Mouse (Mus musculus): ENCODE measurements around the gene Slco1a4.
"Not testable (repeated sequence)": the region's sequence is repeated elsewhere in the genome, so short reads cannot be mapped to it uniquely, and the experiment has no call there.

The Slco1a4 gene

DNA sequence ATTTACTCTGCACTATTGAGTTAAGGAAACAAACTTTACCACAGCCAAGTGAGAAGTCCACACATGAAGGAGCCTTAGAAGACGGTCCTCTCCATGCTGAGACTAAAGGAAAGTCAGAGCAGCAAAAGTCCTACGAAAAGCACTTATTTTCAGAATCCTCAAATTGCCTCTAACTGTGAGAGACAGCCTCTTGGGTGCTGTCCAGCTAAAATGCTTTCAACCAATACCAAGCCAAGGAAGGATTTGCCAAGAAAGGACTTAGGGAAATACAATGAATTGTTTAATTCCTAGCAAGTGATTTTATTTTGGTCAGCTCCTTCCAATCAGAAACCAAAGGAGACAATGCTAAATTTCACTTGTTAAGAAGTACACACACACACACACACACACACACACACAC, at the start of gene Slco1a4:
TSS of gene Slco1a4 (minus strand) at position 115 of the 400 bp plus-strand sequence.
- DNase-seq (ENCODE audit: low read depth, low spot score) = no peak

DNA sequence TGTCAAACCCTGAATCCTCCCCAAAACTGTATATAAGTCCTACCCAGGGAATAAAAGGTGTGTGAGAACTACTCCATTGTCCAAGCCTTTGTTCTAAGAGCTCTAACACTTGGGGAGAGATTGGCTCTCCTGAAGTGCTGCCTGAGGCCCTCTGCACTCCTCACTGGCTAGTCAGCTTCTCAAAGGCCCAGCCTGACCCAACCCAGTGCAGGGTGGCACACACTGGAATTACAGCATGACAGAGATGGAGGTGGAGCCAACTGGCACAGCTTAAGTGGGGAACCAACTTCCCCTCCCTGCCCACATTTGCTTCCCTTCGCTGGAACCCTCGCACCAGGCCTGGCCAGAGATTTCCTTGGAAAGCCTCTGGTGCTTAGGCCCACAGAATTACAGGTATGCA, 42.2 kb upstream of the Slco1a4 start:
- DNase-seq (ENCODE audit: low read depth, low spot score) = no peak

DNA sequence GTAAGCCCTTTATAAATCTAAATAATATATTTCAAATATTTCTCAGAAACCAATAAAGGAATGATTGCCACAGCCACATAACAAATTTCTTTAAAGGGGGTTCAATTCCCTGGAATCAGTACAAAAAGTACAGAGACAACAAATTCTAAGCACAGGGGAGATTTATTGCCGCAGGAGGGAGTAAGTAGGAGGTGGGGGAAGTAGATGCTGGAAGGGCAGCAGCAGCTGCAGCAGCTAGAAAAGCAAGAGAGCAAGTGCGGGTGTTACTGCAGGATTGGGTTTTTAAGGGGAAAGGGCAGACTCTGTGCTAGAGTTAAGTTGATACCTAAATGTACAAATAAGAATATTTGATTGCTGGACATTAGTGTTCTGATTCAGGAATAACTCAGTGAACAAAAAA, 33.7 kb upstream of the Slco1a4 start:
- DNase-seq (ENCODE audit: low read depth, low spot score) = no peak

DNA sequence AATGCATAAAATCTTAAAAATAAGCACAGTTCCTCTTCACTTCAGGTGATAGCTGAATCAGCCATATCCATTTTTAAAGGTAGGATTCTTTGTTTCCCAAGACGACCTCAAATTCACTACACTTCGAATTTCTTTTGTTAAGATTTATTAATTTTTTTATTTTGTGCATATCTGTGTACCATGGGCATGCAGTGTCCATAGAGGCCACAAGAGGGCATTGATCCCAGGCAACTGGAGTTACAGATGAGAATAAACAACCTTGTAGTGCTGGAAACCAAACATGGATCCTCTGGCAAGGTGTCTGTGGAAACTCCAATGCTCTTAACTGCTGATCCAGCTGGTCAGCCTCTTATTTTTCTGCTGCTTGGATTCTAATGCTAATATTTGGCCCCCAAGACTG, 32.2 kb upstream of the Slco1a4 start:
- DNase-seq (ENCODE audit: low read depth, low spot score) = no peak

DNA sequence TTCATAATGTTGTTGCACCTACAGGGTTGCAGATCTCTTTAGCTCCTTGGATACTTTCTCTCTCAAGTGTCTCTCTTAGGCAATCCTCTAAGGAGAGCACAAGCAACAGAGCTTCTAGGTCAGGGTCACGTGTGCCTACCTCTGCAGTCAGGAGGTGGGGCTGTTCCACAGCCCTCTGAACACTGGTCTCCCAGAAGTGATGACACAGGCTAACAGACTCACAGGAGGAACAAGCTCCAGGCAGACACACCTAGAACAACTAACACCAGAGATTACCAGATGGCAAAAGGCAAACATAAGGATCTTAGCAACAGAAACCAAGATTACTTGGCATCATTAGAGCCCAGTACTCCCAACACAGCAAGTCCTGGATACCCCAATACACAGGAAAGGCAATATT, 26.6 kb upstream of the Slco1a4 start:
- DNase-seq (ENCODE audit: low read depth, low spot score) = no peak

DNA sequence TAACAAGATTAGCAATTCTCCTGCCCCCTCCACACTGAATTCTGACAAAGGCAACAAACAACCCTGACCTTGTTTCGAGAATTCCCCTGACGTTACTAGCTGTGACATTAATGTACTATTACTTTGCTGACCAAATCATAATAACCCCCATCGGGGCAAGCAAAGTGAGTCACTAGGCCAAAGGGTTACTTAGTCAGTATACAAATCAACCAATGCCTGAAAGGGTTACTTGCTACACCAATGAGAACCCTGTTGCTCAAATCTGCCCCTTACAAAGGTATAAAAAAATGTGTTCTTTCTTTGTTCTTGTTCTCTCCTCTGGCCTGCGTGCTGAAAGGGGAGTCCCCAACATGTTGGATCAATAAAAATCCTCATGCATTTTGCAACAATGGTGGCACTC, 19.7 kb upstream of the Slco1a4 start:
- DNase-seq (ENCODE audit: low read depth, low spot score) = not testable (repeated sequence)

DNA sequence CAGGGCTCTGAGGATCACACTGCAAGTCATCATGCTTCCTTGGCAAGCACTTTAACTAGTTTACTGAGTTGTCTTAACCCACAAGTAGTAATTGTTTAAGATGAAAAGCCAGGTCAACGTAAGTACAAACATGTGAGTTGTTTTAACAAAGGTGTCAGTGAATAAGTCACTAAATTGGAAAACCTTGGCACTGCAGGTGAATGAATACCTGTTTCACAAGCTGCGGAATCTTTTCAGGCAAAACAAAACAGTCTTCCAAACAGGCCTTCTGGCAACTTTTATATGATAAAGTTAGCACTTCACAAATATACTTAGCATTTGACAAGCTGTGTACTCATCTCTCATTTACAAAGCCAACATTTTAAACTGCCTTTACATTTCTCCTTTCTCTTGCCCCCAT, 15.7 kb upstream of the Slco1a4 start:
- no peak for DNase-seq (ENCODE audit: low read depth, low spot score)

DNA sequence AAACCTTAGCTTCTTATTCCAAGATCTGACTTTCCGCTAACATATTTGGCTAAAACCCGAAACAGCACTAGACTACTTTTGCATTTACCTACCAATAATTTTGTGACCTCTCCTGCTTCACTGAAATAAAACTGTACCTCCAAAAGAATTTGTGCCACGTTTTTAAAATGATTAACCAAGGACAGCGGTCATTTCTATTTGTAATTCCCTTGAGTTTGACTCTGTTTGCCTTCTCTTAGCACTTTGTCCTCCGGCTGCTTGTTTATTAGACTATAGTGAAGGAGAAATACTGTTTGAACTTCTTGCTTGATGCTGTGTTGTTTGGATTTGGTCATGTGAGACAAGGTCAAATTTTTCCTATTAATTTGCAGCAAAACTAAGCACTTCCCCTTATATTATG, 12.7 kb upstream of the Slco1a4 start:
- no peak for DNase-seq (ENCODE audit: low read depth, low spot score)

DNA sequence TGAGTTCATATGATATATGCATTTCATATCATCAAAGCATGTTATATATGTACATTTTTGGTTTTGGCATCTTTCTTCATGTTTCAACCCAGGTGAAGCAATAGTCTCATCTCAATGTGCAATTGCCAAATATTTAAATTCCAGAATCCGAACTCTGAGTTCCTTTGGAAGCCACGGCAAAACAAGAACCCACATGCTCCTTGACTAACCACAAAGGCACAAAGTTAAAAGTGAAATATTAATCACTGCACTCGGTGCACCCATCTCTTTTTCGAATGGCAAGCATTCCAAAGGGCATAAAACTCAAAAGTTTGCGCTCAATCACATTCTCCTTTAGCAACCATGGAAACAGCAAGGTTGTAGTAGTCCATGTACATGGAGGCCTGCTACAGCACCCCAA, 10.0 kb upstream of the Slco1a4 start:
- no peak for DNase-seq (ENCODE audit: low read depth, low spot score)

DNA sequence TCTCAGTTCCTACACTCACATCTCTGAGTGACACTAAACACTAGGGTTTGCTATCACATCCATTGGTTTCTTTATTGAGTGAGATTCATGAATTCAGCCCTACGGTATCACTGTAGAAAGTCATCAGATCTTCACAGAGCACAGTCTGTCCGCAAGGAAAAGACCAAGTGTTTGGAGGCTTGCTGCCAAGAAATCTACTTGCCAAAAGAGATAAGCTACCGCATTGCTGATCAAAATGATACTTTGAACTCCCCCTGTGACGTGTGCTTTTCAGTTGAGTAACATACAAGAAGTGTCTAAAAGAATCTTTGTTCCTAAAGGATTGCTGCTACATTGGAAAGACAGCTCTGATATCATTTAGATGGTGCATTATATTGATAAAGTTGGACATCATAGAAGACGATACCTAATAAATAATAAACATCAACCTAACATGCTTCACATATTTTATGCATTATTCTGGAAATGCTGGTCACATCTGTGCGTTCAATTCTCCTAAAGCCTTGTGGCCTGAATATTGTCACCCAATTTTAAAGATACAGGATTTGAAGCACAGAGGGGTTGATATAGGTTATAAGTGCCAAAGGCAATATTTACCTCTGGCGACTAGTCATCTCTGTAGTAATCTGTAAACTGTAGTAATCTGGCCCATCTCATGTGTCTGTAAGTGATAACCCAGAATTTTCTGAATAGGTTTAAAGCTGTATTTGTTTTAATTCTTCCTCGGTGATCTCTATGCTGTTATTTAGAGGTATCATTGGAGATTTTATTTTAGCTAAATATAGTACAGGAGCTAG, 1.9 kb upstream of the Slco1a4 start:
- no peak for DNase-seq (ENCODE audit: low read depth, low spot score)

DNA sequence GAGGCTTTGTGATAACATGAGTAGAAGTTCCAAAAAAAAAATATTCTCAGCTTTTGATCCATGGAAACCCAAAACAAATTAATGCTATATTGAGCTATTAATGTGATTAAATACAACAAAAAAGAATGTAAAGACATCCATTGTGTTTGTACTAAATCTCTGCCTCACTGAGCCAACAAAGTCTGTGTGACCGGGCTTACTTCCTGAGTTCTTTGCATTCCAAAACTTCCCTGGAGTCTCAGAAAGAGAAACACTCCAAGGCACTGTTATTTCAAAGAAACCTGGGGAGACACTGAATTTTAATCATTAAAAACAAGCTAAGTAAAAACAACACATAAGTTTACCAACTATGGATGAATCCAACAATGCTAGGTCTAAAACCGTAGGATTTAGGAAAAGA, 2.4 kb downstream of the Slco1a4 start:
- no peak for DNase-seq (ENCODE audit: low read depth, low spot score)

DNA sequence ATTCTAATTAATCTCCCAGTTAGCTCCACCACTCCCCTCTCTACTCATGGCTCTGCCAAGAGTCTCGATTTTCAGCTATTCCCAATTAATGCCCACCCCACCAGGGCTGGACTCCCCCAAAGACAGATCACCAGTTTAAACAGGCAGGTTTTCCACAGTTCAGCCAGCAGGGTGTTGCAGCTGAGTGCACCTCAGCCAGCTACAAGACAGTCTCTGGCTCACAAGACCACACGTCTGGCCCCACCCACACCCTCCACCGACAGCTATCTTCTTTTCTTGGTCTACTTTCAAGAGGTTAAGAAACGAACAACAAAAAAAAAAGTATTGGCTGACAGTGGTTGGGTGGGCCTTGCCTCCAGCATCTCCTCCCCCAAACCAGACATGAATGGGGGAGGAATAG, 6.9 kb downstream of the Slco1a4 start:
- DNase-seq (ENCODE audit: low read depth, low spot score) = no peak

DNA sequence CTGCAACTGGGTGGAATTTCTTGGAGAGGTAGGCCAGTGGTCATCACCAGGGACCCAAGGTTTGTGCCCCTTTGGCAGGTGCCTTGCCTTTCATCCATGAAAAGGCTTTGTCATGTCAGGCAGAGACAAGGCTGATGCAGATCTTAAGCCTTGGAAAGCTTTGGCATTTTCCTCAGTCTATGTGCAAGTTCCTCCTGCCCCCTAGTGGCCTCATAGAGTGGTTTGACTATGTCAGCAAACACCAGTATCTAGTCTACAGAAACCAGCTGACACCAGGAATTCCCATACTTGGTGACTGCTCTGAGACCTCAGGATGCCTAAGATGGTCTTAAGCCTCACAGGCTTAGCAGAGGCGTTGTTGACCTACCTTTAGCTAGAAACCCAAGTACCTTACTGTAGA, 58.2 kb downstream of the Slco1a4 start:
- DNase-seq (ENCODE audit: low read depth, low spot score) = no peak

DNA sequence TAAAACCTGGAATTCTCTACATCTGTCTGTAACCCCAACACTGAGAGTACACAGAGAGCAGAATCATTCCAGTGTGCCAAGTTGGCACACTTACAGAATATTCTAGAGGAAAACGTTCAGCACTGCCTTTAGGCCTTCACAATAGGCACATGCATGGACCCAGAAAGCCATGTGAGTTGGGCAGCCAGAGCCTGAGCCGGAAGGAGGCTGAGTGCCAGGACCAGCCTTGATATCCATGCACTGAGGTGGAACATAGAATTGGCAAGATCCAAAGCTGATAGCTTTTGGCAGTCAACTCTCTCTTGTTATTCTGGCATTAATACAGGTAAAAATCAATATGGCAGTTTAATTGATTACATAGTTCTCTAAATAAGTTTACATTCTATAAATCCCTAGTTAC, 81.5 kb downstream of the Slco1a4 start:
- DNase-seq (ENCODE audit: low read depth, low spot score) = no peak

DNA sequence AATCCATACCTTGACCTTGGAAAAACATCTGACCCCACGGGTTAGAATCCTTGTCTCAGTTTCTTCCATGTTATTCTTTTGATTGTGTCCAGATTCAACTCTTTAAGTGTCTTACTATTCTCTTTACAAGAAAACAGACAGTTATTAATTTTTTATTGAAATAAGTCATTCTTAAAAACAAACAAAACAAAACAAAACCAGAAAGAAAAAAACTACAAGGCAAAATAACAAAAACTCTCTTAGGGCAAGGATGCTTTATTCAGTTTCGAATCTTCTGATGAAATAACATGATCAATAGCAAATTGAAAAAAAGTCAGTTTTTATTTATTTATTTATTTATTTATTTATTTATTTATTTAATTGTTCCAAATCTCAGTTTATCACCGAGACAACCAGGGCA, 82.3 kb downstream of the Slco1a4 start, which contains the start of gene Gm5724:
TSS of gene Gm5724 (minus strand) at position 101 of the 400 bp plus-strand sequence.
- no peak for DNase-seq (ENCODE audit: low read depth, low spot score)

Measured in c-Kit-negative CD71-positive TER-119-positive erythroid progenitor cells, embryonic 14.5 days (primary cell).